Mouse (Mus musculus) bone marrow, adult 2 months (tissue): ENCODE data around the gene Inpp5d. TPM values are rescaled to one million over a fixed set of nuclear protein-coding genes. Genes with fewer than 3 reads are reported as not detected.
A peak's percentile ranks its signal among the peaks of the same experiment; 100 is the strongest.

Experiments
- H3K27ac ChIP-seq: fragments of 200-500 bp; 2 replicates; pipeline ENCODE4 v1.5.1; 2012; ENCODE audit warnings: low read depth, mild to moderate bottlenecking, control low read depth, inconsistent platforms, low read length; ENCODE audit not compliant: control insufficient read depth, poor library complexity, insufficient read depth
- H3K4me1 ChIP-seq: fragments of 200-500 bp; 2 replicates; pipeline ENCODE4 v1.6.1; 2011; ENCODE audit warnings: low read length; ENCODE audit not compliant: control insufficient read depth, insufficient read depth
- H3K4me3 ChIP-seq: fragments of 200-500 bp; replicated peaks from 2 replicates; pipeline ENCODE3; 2011; ENCODE audit warnings: mild to moderate bottlenecking, low read depth, low read length, control low read depth; ENCODE audit not compliant: control insufficient read depth
- CTCF ChIP-seq: fragments of 200-500 bp; IDR thresholded peaks from 2 replicates; pipeline ENCODE4 v1.5.1; 2011; ENCODE audit warnings: low read length, control low read depth; ENCODE audit not compliant: control insufficient read depth, insufficient read depth
- POLR2A ChIP-seq: fragments of 200-500 bp; IDR thresholded peaks from 2 replicates; pipeline ENCODE4 v1.6.1; 2011; ENCODE audit warnings: low read depth, mild to moderate bottlenecking, control low read depth, low read length, borderline replicate concordance; ENCODE audit not compliant: control insufficient read depth
- WGBS: fragments of 180-500 bp; shearing (Covaris S2); methylation state at CpG from one replicate; pipeline ENCODE4 v1.1.7; 2018; 5-methylcytosine and 5-hydroxymethylcytosine counted together
- polyA plus RNA-seq: library from polyadenylated mRNA; stranded (reverse); fragments of >200 nt; gene quantifications from 2 replicates; pipeline ENCODE4 v1.2.4, GENCODE M21; 2011; ENCODE audit warnings: low replicate concordance; ENCODE audit not compliant: missing spikeins, insufficient read depth, insufficient read length

Inpp5d gene
- polyA plus RNA-seq, 1 experiment: 80.4 TPM

DNA sequence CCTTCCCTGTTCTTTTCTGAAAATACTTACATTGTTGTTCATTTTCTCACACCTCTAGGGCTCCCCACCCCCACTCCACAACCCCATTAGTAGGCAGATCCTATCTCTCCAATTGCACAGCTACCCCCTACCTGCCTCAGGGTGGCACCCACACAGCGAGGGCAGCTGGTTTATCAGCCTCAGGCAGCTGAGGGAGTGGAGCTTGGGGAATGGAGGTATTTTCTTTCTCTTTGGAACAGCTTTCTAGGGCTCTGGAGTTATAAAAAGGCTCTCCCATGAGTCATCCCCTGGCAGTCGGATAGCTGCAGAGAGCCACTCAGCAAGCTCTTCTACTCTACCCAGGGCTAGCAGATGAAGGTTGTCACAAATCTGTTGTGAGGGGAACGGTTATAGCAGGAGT, 25.9 kb upstream of the Inpp5d start:
- WGBS: 67% methylated on average over 3 of the region's 3 CpGs
- H3K4me3 ChIP-seq: no peak overlapping the region
- no peak overlapping the region for H3K27ac ChIP-seq
- H3K4me1 ChIP-seq: no peaks in the 10 kb centered on the region
- TF ChIP-seq CTCF: no peak

DNA sequence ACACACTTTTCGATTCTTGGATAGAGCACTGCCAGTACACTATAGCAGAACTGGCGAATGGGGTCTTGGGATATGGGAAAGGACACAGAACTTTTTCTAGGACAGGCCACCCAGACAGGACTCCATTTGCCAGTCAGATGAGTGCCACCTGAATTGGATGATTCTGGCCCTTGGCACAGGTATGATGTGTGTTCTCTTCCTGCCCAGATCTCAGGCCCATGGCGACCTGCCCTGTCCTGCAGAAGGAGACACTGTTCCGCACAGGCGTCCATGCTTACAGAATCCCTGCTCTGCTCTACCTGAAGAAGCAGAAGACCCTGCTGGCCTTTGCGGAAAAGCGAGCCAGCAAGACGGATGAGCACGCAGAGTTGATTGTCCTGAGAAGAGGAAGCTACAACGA, 25.4 kb upstream of the Inpp5d start:
- WGBS: 87% methylated on average over 10 of the region's 10 CpGs
- Histone ChIP-seq H3K4me3 (no peak overlapping the region), H3K4me1 (no peaks in the 10 kb centered on the region), H3K27ac (no peak overlapping the region)
- TF ChIP-seq CTCF: no peak
- TF ChIP-seq POLR2A: no peak

DNA sequence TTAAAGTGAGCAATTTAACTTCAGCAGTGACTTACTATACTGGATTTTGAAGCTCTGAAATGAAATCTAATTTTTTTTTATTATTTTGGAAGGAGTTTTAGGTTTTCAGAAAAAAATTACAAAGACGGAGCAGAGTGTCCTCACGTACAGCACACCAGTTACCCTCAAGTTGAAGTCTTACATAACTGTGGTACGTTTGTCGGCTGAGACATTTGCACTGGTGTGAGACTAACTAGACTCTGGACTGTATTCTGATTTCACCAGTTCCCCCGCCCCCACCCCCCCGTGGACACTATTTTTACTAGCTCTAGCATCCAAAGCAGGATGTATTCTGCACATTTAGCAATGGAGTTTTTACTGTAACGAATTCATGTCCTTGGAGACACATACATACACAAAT, 19.6 kb upstream of the Inpp5d start:
- H3K27ac ChIP-seq: no peak overlapping the region
- TF ChIP-seq CTCF (no peak), POLR2A (no peak)
- WGBS: 73% methylated on average over 7 of the region's 7 CpGs

DNA sequence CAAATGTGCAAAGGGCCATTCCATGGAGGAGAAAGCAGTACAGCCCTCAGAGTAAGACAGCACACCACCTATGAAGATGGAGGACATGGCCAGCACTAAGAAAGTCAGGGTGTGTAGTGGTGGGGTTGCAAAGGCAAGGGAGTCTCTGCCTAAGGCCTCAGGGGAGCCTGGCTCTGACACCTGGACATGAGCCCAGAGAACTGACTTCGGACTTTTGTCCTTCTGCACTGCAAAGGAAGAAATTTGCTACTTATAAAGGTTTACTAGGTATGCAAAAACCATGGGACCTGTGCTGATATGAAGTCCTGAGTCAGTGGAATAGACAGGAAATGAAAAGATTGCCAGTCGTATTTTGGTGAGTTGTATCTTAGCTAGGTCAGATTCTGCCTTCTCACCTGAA, 18.3 kb upstream of the Inpp5d start:
- no peak overlapping the region for H3K27ac ChIP-seq
- 35% methylated on average over 2 of the region's 2 CpGs for WGBS
- H3K4me3 ChIP-seq: no peak overlapping the region
- H3K4me1 ChIP-seq: no peaks in the 10 kb centered on the region
- TF ChIP-seq CTCF (no peak), POLR2A (no peak)

More for the DNA sequence above, 19.6 kb upstream of the Inpp5d start:
- no peak overlapping the region for H3K4me3 ChIP-seq
- no peaks in the 10 kb centered on the region for H3K4me1 ChIP-seq

DNA sequence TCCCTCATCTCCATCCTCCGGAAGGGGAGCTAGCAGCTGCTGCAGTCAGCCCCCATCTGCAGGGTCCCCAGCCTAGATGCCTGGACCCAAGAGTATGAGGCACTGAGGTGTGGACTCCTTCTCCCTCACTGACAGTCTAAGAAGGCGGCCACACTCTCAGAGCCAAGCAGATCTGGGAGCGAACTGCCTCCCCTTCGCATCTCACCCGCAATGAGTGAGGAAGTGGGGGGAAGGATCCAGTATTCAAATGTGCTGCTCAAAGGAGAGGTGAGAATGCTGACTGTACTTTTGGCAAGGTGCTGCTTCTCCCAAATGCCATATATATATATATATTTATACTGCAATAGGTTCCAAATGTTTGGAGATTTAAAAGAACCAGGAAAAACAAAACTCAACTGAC, 16.7 kb upstream of the Inpp5d start:
- Histone ChIP-seq H3K4me3 (no peak overlapping the region), H3K27ac (no peak overlapping the region), H3K4me1 (no peaks in the 10 kb centered on the region)
- TF ChIP-seq POLR2A (no peak), CTCF (no peak)
- 82% methylated on average over 5 of the region's 5 CpGs for WGBS

DNA sequence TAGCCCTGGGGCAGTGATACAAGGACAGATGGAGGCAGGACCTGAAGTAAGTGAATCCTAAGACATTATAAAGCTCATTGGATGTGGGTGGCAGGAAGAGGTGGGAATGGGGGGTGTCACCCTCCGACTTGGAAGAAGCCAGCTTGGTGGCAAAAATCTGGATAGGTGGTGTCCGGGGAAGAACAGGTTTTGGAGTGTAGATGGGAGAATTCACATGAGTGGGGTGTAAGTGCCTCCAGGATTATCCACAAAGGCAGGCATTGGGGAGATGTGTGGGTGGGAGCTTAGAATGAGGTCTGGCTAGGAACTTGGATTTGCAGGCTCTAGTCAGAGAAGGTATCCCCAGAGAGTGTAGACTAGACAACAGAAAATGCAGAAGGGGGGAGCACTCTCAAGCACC, 14.8 kb upstream of the Inpp5d start:
- H3K4me1 ChIP-seq: no peaks in the 10 kb centered on the region
- TF ChIP-seq CTCF (no peak), POLR2A (no peak)
- no peak overlapping the region for H3K4me3 ChIP-seq
- H3K27ac ChIP-seq: no peak overlapping the region
- 76% methylated on average over 2 of the region's 2 CpGs for WGBS

DNA sequence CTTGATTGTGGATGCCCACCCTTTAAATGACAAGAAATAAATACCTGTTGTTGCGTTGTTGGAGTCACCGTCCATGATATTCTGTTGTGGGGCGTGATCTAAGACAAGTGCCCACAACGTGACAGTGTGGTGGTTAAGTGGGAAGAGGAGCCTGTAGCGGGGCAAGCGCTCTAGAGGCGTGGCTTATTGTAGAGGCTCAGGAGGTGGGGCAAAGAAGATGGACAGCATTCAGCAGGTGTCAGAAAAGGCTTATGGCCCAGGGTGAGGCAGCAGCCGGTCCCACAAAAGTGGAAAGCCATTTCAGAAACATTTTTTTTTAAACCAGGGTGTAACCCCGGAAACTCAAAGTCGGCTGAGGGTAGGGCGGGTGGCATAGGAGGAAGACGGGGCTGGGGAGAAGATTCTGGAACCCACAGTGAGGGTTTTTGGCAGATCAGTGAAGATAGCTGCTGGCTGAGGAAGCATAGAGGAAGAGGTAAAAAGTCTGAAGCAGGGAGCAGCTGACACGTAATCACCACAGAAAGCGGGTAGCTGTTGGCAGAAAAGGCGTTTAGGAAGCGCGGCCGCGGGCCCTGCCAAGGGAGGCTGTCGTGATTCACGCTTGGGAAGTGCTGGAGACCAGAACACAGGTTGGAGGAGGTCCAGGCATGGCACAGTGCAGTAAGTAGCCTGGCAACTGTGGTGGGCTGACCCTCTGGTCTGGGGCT, 12.6 kb upstream of the Inpp5d start:
- Histone ChIP-seq H3K4me1 (no peaks in the 10 kb centered on the region), H3K4me3 (peak overlapping the region; percentile 31), H3K27ac (peak overlapping the region; percentile 10)
- 4% methylated on average over 21 of the region's 21 CpGs for WGBS
- TF ChIP-seq POLR2A (no peak), CTCF (no peak)

DNA sequence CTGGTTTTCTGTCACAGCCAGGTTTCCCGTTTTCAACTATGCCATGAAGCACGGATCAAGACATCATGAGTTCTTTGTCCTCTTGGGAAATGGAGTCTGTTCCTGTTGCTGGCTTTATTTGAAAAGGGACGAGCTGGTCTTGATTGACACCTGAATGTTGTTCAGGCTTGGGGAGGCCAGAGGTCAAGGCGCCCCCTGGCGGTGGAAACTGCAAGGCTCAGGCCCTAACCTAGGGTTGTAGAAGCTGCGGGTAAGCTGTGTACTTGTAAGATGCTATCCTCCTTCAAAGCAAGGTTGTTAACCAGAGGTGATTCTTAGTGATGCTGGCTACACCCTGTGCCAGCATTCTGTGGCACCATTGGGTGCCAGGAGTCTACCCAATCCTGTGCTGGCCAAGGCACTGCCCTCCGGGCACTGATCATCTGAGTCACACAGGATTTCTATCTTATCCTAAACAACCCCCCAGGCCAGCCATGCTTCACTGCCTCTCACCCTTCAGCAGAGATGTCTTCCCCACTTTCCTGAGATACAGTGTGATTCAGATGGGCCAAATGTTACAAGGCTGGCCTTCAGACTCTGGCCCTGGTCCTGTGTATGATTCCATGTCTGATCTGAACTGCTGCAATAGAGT, 11.6 kb upstream of the Inpp5d start:
- Histone ChIP-seq H3K4me1 (no peaks in the 10 kb centered on the region), H3K4me3 (no peak overlapping the region), H3K27ac (no peak overlapping the region)
- TF ChIP-seq CTCF: peak; percentile 87
- TF ChIP-seq POLR2A: no peak; the same call in 1 of the 2 replicates
- WGBS: 29% methylated on average over 7 of the region's 7 CpGs
